Mouse (Mus musculus): ENCODE measurements around the gene Rnf145. TPM values are rescaled to one million over a fixed set of nuclear protein-coding genes. Genes with fewer than 3 reads are reported as not detected.

The Rnf145 gene
- polyA plus RNA-seq, 1 experiment from 2014 or later: 126 TPM

DNA sequence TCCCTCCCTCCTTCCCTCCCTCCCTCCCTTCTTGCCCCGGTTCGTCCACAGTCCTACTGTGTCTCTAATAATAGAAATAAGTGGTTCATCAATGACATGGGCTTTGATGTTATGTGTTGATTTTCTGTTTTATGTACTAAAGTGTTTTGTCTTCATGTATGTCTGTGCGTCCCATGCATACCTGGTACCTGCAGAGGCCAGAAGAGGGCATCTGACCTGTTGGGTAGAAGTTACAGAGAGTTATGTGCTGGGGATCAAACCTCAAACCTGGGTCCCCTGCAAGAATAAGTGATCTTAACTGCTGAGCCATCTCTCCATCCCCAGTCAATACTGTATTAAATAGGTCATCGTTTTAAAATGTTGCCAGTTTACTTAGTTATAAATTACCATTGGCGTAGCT lies 11.0 kb downstream of the Rnf145 start:
- Histone ChIP-seq H3K9me3 (no peaks in the 10 kb centered on the region), H3K27ac (replicated peaks) (0 out of 2 replicates have a peak overlapping the region, but pooled peaks have one; percentile 56), H3K4me1 (replicated peaks) (peaks cover 16% of the 10 kb centered on the region), H3K4me2 (no peak overlapping the region), H3K27me3 (no peaks in the 10 kb centered on the region), H3K9ac (no peak overlapping the region), H3K4me3 (no peak overlapping the region), H3K36me3 (peaks cover 70% of the 10 kb centered on the region)
- no peak for ATAC-seq (ENCODE audit: low read depth)
- 87% methylated on average over 5 of the region's 5 CpGs for WGBS

DNA sequence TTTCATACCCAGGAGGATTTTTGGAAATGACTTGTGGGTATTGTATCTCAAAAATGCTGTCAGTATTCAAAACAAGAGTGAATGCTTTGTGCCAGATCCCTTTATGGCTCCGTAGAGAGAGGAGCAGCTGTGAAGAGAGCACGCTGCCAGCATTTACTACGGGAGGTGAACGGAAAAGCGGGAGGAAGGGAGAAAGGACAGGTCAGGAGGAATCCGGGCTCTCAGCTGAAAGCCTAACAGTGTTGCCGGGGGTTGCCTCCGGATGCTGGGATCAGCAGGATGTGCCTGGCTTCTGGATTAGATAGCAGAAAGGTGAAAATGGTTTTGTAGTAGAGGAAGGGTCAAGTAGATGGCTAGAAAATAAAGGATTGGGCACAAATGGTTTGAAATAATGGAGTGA lies 11.6 kb downstream of the Rnf145 start:
- peaks cover 70% of the 10 kb centered on the region for H3K36me3 ChIP-seq
- H3K9me3 ChIP-seq: no peaks in the 10 kb centered on the region
- no peak for ATAC-seq (ENCODE audit: low read depth)
- H3K4me3 ChIP-seq: no peak overlapping the region
- peaks cover 16% of the 10 kb centered on the region for H3K4me1 ChIP-seq (replicated peaks)
- H3K27ac ChIP-seq (replicated peaks): peak overlapping the region; percentile 56
- peak overlapping the region; percentile 9; the same call in 1 of the 2 replicates for H3K4me2 ChIP-seq
- WGBS: 42% methylated on average over 8 of the region's 8 CpGs
- H3K27me3 ChIP-seq: no peaks in the 10 kb centered on the region
- H3K9ac ChIP-seq: peak overlapping the region; percentile 22; the same call in 1 of the 2 replicates

DNA sequence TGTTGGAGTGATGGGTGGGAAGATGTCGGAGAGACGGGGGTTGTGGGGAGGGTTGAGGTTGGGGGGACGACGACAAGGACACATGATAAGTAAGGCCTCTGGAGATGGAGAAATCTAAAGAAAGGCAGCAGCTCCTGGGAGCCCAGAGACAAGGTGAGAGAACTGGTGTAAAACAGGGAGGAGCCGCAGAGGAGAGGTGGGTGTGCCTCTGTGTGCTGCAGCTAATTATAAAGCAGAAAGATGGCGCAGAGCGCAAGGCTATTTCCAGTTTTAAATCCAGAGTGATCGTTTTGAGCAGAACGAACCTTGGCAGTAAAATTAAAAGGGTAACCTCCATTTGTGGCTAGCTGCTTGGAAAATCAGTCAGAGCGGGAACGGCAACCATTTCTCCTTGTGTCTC lies 12.1 kb downstream of the Rnf145 start:
- Histone ChIP-seq H3K36me3 (peaks cover 66% of the 10 kb centered on the region), H3K4me1 (replicated peaks) (peaks cover 16% of the 10 kb centered on the region), H3K9me3 (no peaks in the 10 kb centered on the region), H3K9ac (peak overlapping the region; percentile 22; the same call in 1 of the 2 replicates), H3K4me2 (0 out of 2 replicates have a peak overlapping the region, but pooled peaks have one; percentile 9), H3K4me3 (no peak overlapping the region), H3K27me3 (no peaks in the 10 kb centered on the region), H3K27ac (replicated peaks) (peak overlapping the region; percentile 56)
- ATAC-seq (ENCODE audit: low read depth): no peak
- WGBS: 87% methylated on average over 11 of the region's 11 CpGs

DNA sequence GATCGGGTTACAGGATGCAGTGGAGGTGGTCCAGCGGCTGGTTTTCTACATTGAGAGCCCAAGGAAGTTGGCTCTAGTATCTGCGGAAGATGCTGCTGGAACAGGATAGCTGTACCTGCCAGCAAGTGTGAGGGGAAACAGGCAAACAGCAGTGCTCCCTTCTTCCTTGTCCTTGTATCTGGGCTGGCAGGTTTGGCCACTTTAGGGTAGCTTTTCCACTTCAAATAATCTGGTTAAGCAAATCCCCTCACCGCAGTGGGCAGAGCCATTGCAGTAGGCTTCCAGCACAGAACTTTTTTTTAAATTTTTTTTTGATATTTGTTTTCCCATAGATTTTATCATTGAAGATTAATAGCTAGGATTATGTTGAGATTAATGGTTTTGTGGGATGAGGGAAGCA lies 12.9 kb downstream of the Rnf145 start:
- WGBS: 95% methylated on average over 4 of the region's 4 CpGs
- H3K36me3 ChIP-seq: peaks cover 59% of the 10 kb centered on the region
- H3K4me2 ChIP-seq: no peak overlapping the region
- no peaks in the 10 kb centered on the region for H3K27me3 ChIP-seq
- no peak for ATAC-seq (ENCODE audit: low read depth)
- H3K9ac ChIP-seq: no peak overlapping the region
- H3K27ac ChIP-seq (replicated peaks): no peak overlapping the region
- no peaks in the 10 kb centered on the region for H3K9me3 ChIP-seq
- no peak overlapping the region for H3K4me3 ChIP-seq
- peaks cover 16% of the 10 kb centered on the region for H3K4me1 ChIP-seq (replicated peaks)

DNA sequence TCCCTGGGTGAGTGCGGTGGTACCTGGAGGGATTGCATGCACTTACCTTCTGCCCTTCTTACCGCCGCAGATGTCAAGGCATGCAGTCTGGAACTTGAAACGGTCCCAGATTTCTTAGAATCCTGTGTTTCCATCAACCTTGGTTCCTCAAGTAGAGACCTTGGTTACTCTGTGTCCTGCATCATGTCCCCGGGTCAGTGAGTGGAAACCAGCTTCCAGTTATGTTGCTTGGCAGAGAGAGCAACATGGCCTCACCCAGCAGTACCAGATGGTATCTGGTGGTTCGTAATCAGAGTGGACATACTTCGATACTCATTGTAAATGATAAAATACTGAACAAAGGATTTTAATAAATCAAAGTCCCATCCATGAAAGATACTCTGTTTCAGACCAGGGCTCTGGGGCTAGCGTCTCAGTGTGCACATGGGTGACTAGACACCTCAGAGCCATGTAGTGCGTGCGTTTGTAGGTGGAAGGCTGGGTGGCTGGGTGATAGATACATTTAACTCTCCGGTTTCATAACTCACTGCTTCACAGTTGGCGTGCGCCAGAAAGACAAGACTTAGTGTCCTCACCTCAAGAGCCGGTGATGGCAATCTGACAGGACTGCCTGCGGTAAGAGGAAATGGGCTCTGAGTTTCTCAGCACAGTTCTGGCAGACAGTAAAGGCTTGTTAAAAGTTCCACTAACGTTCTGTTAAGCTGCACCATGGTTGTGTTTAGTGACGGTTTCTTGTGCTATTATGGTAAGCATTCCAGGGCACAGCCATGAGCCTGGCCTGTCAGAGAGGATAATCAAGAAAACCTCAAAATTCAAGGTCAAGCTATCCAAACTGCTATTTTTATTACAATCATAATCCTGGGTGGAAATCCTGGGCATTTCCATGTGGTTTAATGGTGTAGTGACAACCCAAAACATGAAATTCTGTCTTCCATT lies 14.3 kb downstream of the Rnf145 start:
- peaks cover 63% of the 10 kb centered on the region for H3K36me3 ChIP-seq
- no peak overlapping the region for H3K27ac ChIP-seq (replicated peaks)
- no peak overlapping the region for H3K4me3 ChIP-seq
- peaks cover 18% of the 10 kb centered on the region for H3K4me1 ChIP-seq (replicated peaks)
- no peak overlapping the region for H3K4me2 ChIP-seq
- WGBS: 93% methylated on average over 17 of the region's 17 CpGs
- no peaks in the 10 kb centered on the region for H3K9me3 ChIP-seq
- no peaks in the 10 kb centered on the region for H3K27me3 ChIP-seq
- no peak overlapping the region for H3K9ac ChIP-seq
- ATAC-seq (ENCODE audit: low read depth): no peak

DNA sequence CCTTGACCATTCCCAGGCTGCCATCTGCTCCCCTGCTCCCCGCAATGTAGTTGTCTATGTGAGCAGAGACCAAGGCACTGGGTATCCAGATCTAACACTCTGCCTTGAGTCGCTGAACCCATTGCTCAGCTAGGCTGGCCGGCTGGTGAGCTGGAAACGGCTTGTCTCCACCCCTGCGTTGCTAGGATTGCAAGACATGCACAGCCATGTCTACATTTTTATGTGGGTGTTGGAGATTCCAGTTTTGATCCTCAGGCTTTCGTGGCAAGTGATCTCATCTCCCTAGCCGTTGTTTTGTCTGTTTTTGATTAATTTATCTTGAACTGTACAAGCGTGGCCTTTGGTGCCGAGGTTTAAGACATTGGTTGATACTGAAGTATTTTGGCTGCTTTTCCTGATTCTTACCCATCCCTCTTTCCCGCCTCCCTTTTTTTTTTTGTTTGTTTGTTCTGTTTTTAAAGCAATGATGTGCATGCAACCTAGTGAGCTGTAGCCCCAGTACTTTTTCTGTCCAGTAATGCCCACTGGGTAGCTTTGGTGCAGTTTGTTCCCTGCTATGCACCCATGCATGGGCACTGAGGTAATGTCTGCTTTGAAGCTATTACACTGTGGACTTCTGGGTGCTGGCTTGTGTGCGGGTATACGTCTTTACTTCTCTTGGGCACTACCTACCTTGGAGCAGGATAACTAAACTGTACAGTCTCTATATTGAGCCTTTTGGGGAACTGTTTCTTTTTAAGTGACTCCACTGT lies 16.4 kb downstream of the Rnf145 start:
- Histone ChIP-seq H3K9ac (no peak overlapping the region), H3K27me3 (no peaks in the 10 kb centered on the region), H3K4me2 (no peak overlapping the region), H3K9me3 (no peaks in the 10 kb centered on the region), H3K36me3 (peaks cover 66% of the 10 kb centered on the region), H3K4me1 (replicated peaks) (peaks cover 32% of the 10 kb centered on the region), H3K27ac (replicated peaks) (no peak overlapping the region), H3K4me3 (no peak overlapping the region)
- ATAC-seq (ENCODE audit: low read depth): no peak
- 91% methylated on average over 12 of the region's 12 CpGs for WGBS

DNA sequence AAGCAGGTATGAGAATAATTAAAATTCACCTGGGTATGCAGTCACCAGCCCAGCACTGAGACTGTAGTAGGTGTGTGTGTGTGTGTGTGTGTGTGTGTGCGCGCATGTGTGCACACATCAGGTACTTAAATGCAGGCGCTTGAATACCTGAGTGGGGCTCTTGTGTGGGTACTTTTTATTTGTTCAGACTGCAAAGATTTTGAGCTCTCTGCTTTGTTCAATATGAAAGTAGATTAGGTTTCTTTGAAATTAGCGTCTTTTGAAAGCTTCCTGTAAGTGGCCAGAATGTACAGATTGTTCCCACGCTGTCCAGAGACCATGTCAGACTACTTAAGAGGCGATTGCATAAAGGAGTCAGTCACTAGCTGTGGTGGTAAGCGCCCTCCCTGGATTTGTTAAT lies 18.6 kb downstream of the Rnf145 start:
- Histone ChIP-seq H3K4me1 (replicated peaks) (peaks cover 22% of the 10 kb centered on the region), H3K27ac (replicated peaks) (no peak overlapping the region), H3K4me3 (no peak overlapping the region), H3K36me3 (peaks cover 72% of the 10 kb centered on the region), H3K4me2 (no peak overlapping the region), H3K9ac (no peak overlapping the region), H3K9me3 (no peaks in the 10 kb centered on the region), H3K27me3 (no peaks in the 10 kb centered on the region)
- WGBS: 94% methylated on average over 7 of the region's 7 CpGs
- no peak for ATAC-seq (ENCODE audit: low read depth)

DNA sequence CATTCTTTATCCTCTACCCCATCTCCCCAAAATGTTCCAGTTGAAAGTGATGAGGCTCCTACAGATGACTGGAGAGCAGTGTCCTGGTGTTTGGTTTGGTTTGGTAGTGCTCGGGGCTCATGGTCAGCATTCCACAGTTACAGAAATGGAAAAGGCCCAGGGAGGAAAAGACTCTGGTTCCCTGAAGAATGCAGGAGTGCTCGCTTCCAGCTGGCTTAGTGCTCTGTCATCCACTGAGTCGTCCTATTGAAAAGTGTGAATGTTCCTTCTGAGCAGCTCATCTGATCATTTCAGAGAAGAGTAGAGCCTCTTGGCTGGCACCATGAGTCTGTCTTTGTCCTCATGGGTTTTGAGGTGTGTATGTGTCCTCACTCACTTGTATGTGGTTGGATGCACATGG lies 19.3 kb downstream of the Rnf145 start:
- H3K4me3 ChIP-seq: no peak overlapping the region
- peaks cover 22% of the 10 kb centered on the region for H3K4me1 ChIP-seq (replicated peaks)
- no peak overlapping the region for H3K9ac ChIP-seq
- WGBS: 94% methylated on average over 3 of the region's 3 CpGs
- no peaks in the 10 kb centered on the region for H3K9me3 ChIP-seq
- H3K4me2 ChIP-seq: no peak overlapping the region
- no peak for ATAC-seq (ENCODE audit: low read depth)
- 0 out of 2 replicates have a peak overlapping the region, but pooled peaks have one; percentile 13 for H3K27ac ChIP-seq (replicated peaks)
- H3K27me3 ChIP-seq: no peaks in the 10 kb centered on the region
- H3K36me3 ChIP-seq: peaks cover 67% of the 10 kb centered on the region

DNA sequence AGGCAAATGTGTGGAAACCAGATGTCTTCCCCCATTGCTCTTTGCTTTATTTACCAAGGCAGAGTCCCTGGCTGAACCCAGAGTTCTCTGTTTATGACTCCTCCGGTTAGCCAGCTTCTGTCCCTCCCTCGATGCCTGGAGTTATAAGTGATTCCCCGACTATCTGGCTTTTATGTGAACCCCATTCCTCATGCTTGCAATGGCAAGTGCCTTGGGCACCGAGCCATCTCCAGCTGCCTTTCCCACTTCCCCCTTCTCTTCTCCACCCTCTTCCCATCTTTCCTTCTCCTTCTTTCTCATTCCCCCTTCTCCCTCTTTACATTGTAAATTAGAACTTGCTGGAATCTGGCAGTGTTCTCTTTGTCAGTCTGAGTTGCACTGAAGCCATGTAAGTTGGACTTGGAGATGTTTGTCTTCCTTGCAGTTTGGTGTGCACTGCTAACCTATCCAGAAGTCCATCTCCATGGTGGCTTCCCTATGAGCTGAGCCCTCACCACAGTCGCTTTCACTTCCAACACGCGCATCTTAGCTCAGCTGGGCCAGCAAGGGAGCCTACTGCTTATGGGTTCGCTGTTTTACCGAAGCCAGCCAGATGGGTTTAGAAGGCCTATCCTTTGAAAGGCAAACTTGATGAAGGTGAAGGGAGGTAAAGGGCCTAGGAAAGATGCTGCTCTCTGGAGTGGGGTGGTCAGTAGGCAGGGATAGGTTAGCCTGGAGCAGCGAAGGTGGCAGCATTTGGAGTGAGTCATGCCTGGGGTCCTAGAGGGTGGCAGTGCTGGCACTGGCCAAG lies 19.9 kb downstream of the Rnf145 start:
- Histone ChIP-seq H3K27me3 (no peaks in the 10 kb centered on the region), H3K4me2 (no peak overlapping the region), H3K9ac (no peak overlapping the region), H3K27ac (replicated peaks) (0 out of 2 replicates have a peak overlapping the region, but pooled peaks have one; percentile 13), H3K36me3 (peaks cover 64% of the 10 kb centered on the region), H3K4me1 (replicated peaks) (peaks cover 22% of the 10 kb centered on the region), H3K4me3 (no peak overlapping the region), H3K9me3 (no peaks in the 10 kb centered on the region)
- WGBS: 84% methylated on average over 10 of the region's 10 CpGs
- ATAC-seq (ENCODE audit: low read depth): no peak

DNA sequence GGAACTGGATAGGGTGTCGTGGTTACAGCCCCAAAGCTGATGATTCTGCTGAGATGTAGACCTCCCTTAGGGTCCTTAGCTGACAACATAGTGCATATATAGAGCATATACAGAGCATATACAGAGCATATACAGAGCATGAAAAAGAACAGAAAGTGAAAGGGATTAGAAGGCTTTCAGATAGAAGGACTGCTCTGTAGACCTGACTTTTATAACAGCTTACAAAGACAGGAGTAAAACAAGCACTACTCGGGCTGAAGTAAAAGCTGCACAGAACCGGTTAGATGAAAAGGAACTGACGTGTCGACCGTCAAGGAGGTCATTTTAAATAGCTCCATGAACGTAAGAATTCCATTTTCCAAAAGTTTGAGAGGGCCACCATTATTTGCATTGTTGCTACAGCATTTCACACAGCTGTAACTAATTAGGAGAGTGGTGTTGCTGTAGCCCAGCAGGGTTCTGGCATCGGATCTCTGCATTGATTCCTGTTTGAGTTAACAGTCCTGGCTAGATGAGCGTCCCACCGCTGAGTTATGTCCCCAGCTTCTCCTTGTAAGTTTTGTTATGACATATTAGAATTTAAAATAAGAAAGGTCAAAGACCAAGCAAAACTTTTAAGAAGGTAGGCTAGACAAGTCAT lies 20.6 kb downstream of the Rnf145 start:
- Histone ChIP-seq H3K36me3 (peaks cover 61% of the 10 kb centered on the region), H3K27ac (replicated peaks) (no peak overlapping the region)

DNA sequence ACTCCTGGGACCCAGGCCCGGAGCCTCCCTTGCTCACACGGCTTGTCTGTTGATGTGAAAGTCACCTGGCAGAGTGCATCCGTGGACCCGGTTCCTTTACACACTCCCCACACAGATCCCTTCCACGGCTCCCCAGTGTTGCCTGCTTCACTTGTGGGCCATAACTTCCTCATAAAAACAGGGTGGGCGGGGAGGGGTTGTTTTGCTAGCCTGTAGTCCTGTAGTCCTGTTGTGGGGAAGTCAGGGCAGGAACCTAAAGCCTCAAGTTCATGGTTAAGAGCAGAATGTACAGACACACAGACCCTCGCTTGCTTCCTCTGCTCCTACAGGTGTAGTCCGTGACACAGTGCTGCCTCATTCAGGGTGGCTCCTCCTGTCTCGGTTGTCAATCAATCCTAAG lies 21.5 kb downstream of the Rnf145 start:
- Histone ChIP-seq H3K4me2 (no peak overlapping the region), H3K4me3 (no peak overlapping the region), H3K36me3 (peaks cover 61% of the 10 kb centered on the region), H3K9me3 (no peaks in the 10 kb centered on the region), H3K9ac (no peak overlapping the region), H3K27ac (replicated peaks) (no peak overlapping the region), H3K27me3 (no peaks in the 10 kb centered on the region), H3K4me1 (replicated peaks) (peaks cover 22% of the 10 kb centered on the region)
- WGBS: 90% methylated on average over 9 of the region's 9 CpGs
- ATAC-seq (ENCODE audit: low read depth): no peak

More for the DNA sequence above, 20.6 kb downstream of the Rnf145 start:
- H3K4me1 ChIP-seq (replicated peaks): peaks cover 22% of the 10 kb centered on the region
- no peaks in the 10 kb centered on the region for H3K9me3 ChIP-seq
- WGBS: 58% methylated on average over 10 of the region's 10 CpGs
- no peak overlapping the region for H3K9ac ChIP-seq
- ATAC-seq (ENCODE audit: low read depth): no peak
- H3K4me3 ChIP-seq: no peak overlapping the region
- H3K4me2 ChIP-seq: no peak overlapping the region
- H3K27me3 ChIP-seq: no peaks in the 10 kb centered on the region
